Comparison of ENCODE assay signal across 8 mouse cellular contexts in genomic region chr4:102574226-102574625, GRCm38 (mm10).
DNase-seq lines count a peak whose midpoint lies in the region; ATAC-seq and TF ChIP-seq lines count a peak whose summit lies in the region.

No protein-coding gene starts in this region.

- no peak overlapping the region for H3K9ac ChIP-seq in kidney, postnatal 0 days (ENCODE audit: low read depth, low read length)

- H3K4me1 ChIP-seq in cerebellum, adult 2 months (ENCODE audit: control insufficient read depth, insufficient read depth, low read length), result peaks cover 23% of the 10 kb centered on the region
- 0 out of 2 replicates have a peak, but pooled peaks cover 4% of the 10 kb centered on the region for H3K4me1 ChIP-seq in kidney, postnatal 0 days (replicated peaks; ENCODE audit: insufficient read depth, low read length)
- H3K4me1 ChIP-seq in hindbrain, embryonic 10.5 days (replicated peaks), result peaks cover 29% of the 10 kb centered on the region

- TF ChIP-seq POLR2A in cerebellum, adult 2 months (IDR thresholded peaks at IDR 0.05; ENCODE audit: borderline replicate concordance, insufficient read depth, low read length), result no peak

- peak overlapping the region; percentile 64 for H3K27ac ChIP-seq in cerebellum, adult 2 months (ENCODE audit: insufficient read depth, low read length)
- peak overlapping the region; percentile 70 for H3K27ac ChIP-seq in kidney, postnatal 0 days
- H3K27ac ChIP-seq in hindbrain, embryonic 10.5 days, result no peak overlapping the region

- 27% methylated on average over 9 of the region's 9 CpGs for WGBS in cerebellum, adult 2 months
- 24% methylated on average over 9 of the region's 9 CpGs for WGBS in kidney, postnatal 0 days
- 48% methylated on average over 9 of the region's 9 CpGs for WGBS in hindbrain, embryonic 10.5 days

- no peaks in the 10 kb centered on the region for H3K27me3 ChIP-seq in cerebellum, adult 2 months (ENCODE audit: control insufficient read depth, insufficient read depth, low read length)
- H3K27me3 ChIP-seq in kidney, postnatal 0 days (ENCODE audit: insufficient read depth, low read length), result no peaks in the 10 kb centered on the region
- peaks cover 16% of the 10 kb centered on the region for H3K27me3 ChIP-seq in hindbrain, embryonic 10.5 days (ENCODE audit: insufficient read depth, poor library complexity, severe bottlenecking)

- peak overlapping the region; percentile 25 for H3K4me3 ChIP-seq in cerebellum, adult 2 months (replicated peaks; ENCODE audit: insufficient read depth, low read depth, low read length)
- H3K4me3 ChIP-seq in kidney, postnatal 0 days (replicated peaks; ENCODE audit: low read depth, low read length), result no peak overlapping the region
- H3K4me3 ChIP-seq in hindbrain, embryonic 10.5 days, result no peak overlapping the region

- H3K9me3 ChIP-seq in kidney, postnatal 0 days (replicated peaks; ENCODE audit: low read length), result no peaks in the 10 kb centered on the region
- H3K9me3 ChIP-seq in hindbrain, embryonic 10.5 days, result no peaks in the 10 kb centered on the region

- DNase-seq in cerebellum, adult 2 months, result peak in 1 of 2 experiments; percentile 54
- peak; percentile 81 for DNase-seq in gastrocnemius, postnatal 25 days
- DNase-seq in kidney, postnatal 0 days (ENCODE audit: low spot score), result peak; percentile 50
- DNase-seq in retina, postnatal 1 day, result no peak
- no peak for DNase-seq in c-Kit-positive CD71-positive TER-119-positive erythroid progenitor cells, embryonic 14.5 days (ENCODE audit: low spot score)
- DNase-seq in hindbrain, embryonic 10.5 days (ENCODE audit: low spot score), result no peak

- H3K36me3 ChIP-seq in kidney, postnatal 0 days (ENCODE audit: insufficient read depth, low read length), result no peaks in the 10 kb centered on the region
- no peaks in the 10 kb centered on the region for H3K36me3 ChIP-seq in hindbrain, embryonic 10.5 days

- no peak for TF ChIP-seq CTCF in cerebellum, adult 2 months (IDR thresholded peaks at IDR 0.05; ENCODE audit: borderline replicate concordance, insufficient read depth, low read depth, low read length)
- no peak for TF ChIP-seq CTCF in kidney, postnatal 0 days (IDR thresholded peaks at IDR 0.05; ENCODE audit: low read depth)

- ATAC-seq in cerebellum, adult (ENCODE audit: insufficient number of reproducible peaks, low FRiP score, low TSS enrichment), result no peak; the same call in 1 of the 2 replicates
- no peak for ATAC-seq in kidney, postnatal 0 days (replicated peaks; ENCODE audit: low FRiP score, low read depth)
- ATAC-seq in megakaryocyte, adult 5-6 weeks (ENCODE audit: poor library complexity, severe bottlenecking), result peak; percentile 56

- peak overlapping the region; percentile 53 for H3K4me2 ChIP-seq in kidney, postnatal 0 days (ENCODE audit: low read length)

Comparison
In these comparisons a context has a peak if more than half of its experiments do, and no peak if none do; other contexts are left out.
1. DNase-seq: peak in gastrocnemius, postnatal 25 days (single experiment) and kidney, postnatal 0 days (single experiment); none in retina, postnatal 1 day (single experiment), c-Kit-positive CD71-positive TER-119-positive erythroid progenitor cells, embryonic 14.5 days (single experiment) and hindbrain, embryonic 10.5 days (single experiment).